Mouse (Mus musculus): ENCODE results near the gene Cdc42bpb. TPM values are rescaled to one million over a fixed set of nuclear protein-coding genes. Genes with fewer than 3 reads are reported as not detected.

Cdc42bpb gene
- polyA plus RNA-seq, 1 experiment from 2014 or later: 28.1 TPM

GRCm38 (mm10) chr12:111250116-111250515 lies 127.4 kb downstream of the Cdc42bpb start:
- H3K27ac ChIP-seq (ENCODE audit: low read depth, low read length): no peak overlapping the region
- H3K27me3 ChIP-seq (ENCODE audit: control insufficient read depth, insufficient read depth, low read length): no peaks in the 10 kb centered on the region
- H3K4me2 ChIP-seq: no peak overlapping the region
- 85% methylated on average over 8 of the region's 8 CpGs for WGBS
- no peak for ATAC-seq (ENCODE audit: low FRiP score)
- H3K9ac ChIP-seq (ENCODE audit: low read length): no peak overlapping the region
- no peak for DNase-seq (ENCODE audit: low spot score, missing footprints)
- H3K36me3 ChIP-seq (ENCODE audit: control insufficient read depth, insufficient read depth, low read length): 0 out of 2 replicates have a peak, but pooled peaks cover 2% of the 10 kb centered on the region
- H3K4me1 ChIP-seq (ENCODE audit: control insufficient read depth, insufficient read depth, low read length): no peaks in the 10 kb centered on the region
- no peaks in the 10 kb centered on the region for H3K9me3 ChIP-seq (ENCODE audit: control insufficient read depth, low read length)
- no peak overlapping the region for H3K4me3 ChIP-seq (ENCODE audit: low read depth, low read length)

GRCm38 (mm10) chr12:111249095-111249494 lies 128.4 kb downstream of the Cdc42bpb start:
- H3K9ac ChIP-seq (ENCODE audit: low read length): no peak overlapping the region
- ATAC-seq (ENCODE audit: low FRiP score) (no peak), DNase-seq (ENCODE audit: low spot score, missing footprints) (no peak)
- 59% methylated on average over 3 of the region's 3 CpGs for WGBS
- no peak overlapping the region for H3K4me2 ChIP-seq
- no peaks in the 10 kb centered on the region for H3K9me3 ChIP-seq (ENCODE audit: control insufficient read depth, low read length)
- H3K27me3 ChIP-seq (ENCODE audit: control insufficient read depth, insufficient read depth, low read length): no peaks in the 10 kb centered on the region
- no peak overlapping the region for H3K27ac ChIP-seq (ENCODE audit: low read depth, low read length)
- H3K4me1 ChIP-seq (ENCODE audit: control insufficient read depth, insufficient read depth, low read length): no peaks in the 10 kb centered on the region
- 0 out of 2 replicates have a peak, but pooled peaks cover 2% of the 10 kb centered on the region for H3K36me3 ChIP-seq (ENCODE audit: control insufficient read depth, insufficient read depth, low read length)
- no peak overlapping the region for H3K4me3 ChIP-seq (ENCODE audit: low read depth, low read length)

DNA sequence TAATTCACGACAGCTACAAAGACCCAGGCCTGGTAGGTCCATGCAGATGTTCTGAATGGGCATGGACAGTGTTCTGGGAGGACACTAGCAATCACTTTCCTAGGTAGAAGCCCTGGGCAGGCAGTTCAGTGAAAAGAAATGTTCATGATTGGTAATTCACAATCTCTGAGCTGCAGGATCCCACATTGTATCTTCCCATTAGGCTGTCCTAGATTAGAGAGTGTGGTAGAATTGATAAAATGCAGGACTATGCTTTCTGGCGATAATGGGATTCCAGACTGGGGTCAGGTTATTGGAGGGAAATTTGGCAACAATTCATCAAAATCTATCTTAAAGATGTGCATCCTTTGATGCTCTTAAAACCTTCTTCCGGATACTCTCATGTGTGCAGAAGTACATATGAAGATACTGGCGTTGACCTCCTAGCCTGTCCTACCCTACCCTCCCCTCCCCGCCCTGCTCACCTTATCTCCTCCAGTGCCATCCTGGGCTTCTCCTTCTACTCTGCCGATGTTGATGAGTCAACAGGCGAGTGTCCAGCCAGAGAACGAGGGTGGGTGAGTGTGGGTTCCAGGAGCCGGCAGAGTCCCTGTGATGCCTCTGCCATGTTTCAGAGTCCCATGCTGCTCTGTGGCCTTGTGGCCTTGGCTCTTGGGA lies 130.6 kb downstream of the Cdc42bpb start:
- Histone ChIP-seq H3K4me3 (ENCODE audit: low read depth, low read length) (no peak overlapping the region), H3K27me3 (ENCODE audit: control insufficient read depth, insufficient read depth, low read length) (no peaks in the 10 kb centered on the region), H3K4me1 (ENCODE audit: control insufficient read depth, insufficient read depth, low read length) (no peaks in the 10 kb centered on the region), H3K4me2 (no peak overlapping the region), H3K9me3 (ENCODE audit: control insufficient read depth, low read length) (no peaks in the 10 kb centered on the region), H3K36me3 (ENCODE audit: control insufficient read depth, insufficient read depth, low read length) (no peaks in the 10 kb centered on the region), H3K9ac (ENCODE audit: low read length) (no peak overlapping the region), H3K27ac (ENCODE audit: low read depth, low read length) (no peak overlapping the region)
- ATAC-seq (ENCODE audit: low FRiP score): no peak
- no peak for DNase-seq (ENCODE audit: low spot score, missing footprints)
- WGBS: 96% methylated on average over 9 of the region's 9 CpGs

- Histone ChIP-seq H3K27ac (ENCODE audit: low read depth, low read length) (no peak overlapping the region), H3K27me3 (ENCODE audit: control insufficient read depth, insufficient read depth, low read length) (no peaks in the 10 kb centered on the region), H3K9ac (ENCODE audit: low read length) (no peak overlapping the region), H3K4me1 (ENCODE audit: control insufficient read depth, insufficient read depth, low read length) (no peaks in the 10 kb centered on the region), H3K36me3 (ENCODE audit: control insufficient read depth, insufficient read depth, low read length) (no peaks in the 10 kb centered on the region), H3K4me3 (ENCODE audit: low read depth, low read length) (no peak overlapping the region), H3K4me2 (no peak overlapping the region), H3K9me3 (ENCODE audit: control insufficient read depth, low read length) (no peaks in the 10 kb centered on the region)
- 84% methylated on average over 6 of the region's 6 CpGs for WGBS
- DNase-seq (ENCODE audit: low spot score, missing footprints): no peak
- no peak for ATAC-seq (ENCODE audit: low FRiP score)
These were observed 132.4 kb downstream of the Cdc42bpb start for GRCm38 (mm10) chr12:111245070-111245469.

DNA sequence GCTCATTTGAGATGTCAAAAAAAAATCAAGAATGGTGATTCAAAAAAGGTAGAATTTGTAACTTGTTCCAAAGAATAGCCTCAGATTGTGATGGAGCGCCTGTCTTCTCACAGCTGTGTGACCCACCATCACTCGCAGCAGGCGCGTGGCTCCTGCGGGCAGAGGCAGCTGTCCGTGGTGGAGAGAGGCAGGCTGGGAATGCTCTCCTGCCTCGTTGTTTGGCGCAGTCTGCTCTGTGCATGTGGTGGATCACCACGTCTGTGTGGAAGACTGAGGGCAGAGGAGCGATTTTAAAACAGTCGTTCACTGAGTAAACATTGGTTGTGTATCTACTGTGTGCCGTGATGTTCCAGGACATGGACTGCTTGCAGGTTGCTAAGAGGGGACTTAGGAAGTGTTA lies 133.8 kb downstream of the Cdc42bpb start:
- DNase-seq (ENCODE audit: low spot score, missing footprints): no peak
- H3K9me3 ChIP-seq (ENCODE audit: control insufficient read depth, low read length): no peaks in the 10 kb centered on the region
- no peak overlapping the region for H3K4me2 ChIP-seq
- H3K4me1 ChIP-seq (ENCODE audit: control insufficient read depth, insufficient read depth, low read length): no peaks in the 10 kb centered on the region
- no peaks in the 10 kb centered on the region for H3K36me3 ChIP-seq (ENCODE audit: control insufficient read depth, insufficient read depth, low read length)
- no peaks in the 10 kb centered on the region for H3K27me3 ChIP-seq (ENCODE audit: control insufficient read depth, insufficient read depth, low read length)
- H3K27ac ChIP-seq (ENCODE audit: low read depth, low read length): no peak overlapping the region
- ATAC-seq (ENCODE audit: low FRiP score): no peak
- H3K9ac ChIP-seq (ENCODE audit: low read length): no peak overlapping the region
- H3K4me3 ChIP-seq (ENCODE audit: low read depth, low read length): no peak overlapping the region
- WGBS: 93% methylated on average over 12 of the region's 12 CpGs

Other genes starting within 250 kb of the Cdc42bpb start
- gene Traf3, start 211.3 kb downstream of the Cdc42bpb start, polyA plus RNA-seq (2014; fragmentation: Nextera tagmentation; extraction: Ambion mirVana): 11.6 and 14.0 TPM in 2 replicates
- not detected in 2 replicates for gene 4930595D18Rik, start 193.2 kb downstream of the Cdc42bpb start, polyA plus RNA-seq (2014; fragmentation: Nextera tagmentation; extraction: Ambion mirVana)
- gene Amn, start 106.6 kb downstream of the Cdc42bpb start, polyA plus RNA-seq (2014; fragmentation: Nextera tagmentation; extraction: Ambion mirVana): 0.22 TPM in 1 of 2 replicates, not detected in the other
- gene Lbhd2, start 29.1 kb upstream of the Cdc42bpb start, polyA plus RNA-seq (2014; fragmentation: Nextera tagmentation; extraction: Ambion mirVana): not detected in 2 replicates
- gene Exoc3l4, start 39.3 kb upstream of the Cdc42bpb start, polyA plus RNA-seq (2014; fragmentation: Nextera tagmentation; extraction: Ambion mirVana): 2.3 and 2.9 TPM in 2 replicates
- gene Tnfaip2, start 64.8 kb upstream of the Cdc42bpb start, polyA plus RNA-seq (2014; fragmentation: Nextera tagmentation; extraction: Ambion mirVana): 1.1 and 2.3 TPM in 2 replicates
- 4.2 and 6.0 TPM in 2 replicates for gene Gm266, start 108.1 kb upstream of the Cdc42bpb start, polyA plus RNA-seq (2014; fragmentation: Nextera tagmentation; extraction: Ambion mirVana)
- gene Eif5, start 160.3 kb upstream of the Cdc42bpb start, polyA plus RNA-seq (2014; fragmentation: Nextera tagmentation; extraction: Ambion mirVana): 726 and 782 TPM in 2 replicates
- gene Mark3, start 196.8 kb upstream of the Cdc42bpb start, polyA plus RNA-seq (2014; fragmentation: Nextera tagmentation; extraction: Ambion mirVana): 69.9 and 73.7 TPM in 2 replicates